Mouse (Mus musculus) layer of hippocampus, adult 9-11 months (tissue): Measurements from ENCODE around the gene Hipk1.
A peak's percentile ranks its signal among the peaks of the same experiment; 100 is the strongest.
"Not testable (repeated sequence)": the region's sequence is repeated elsewhere in the genome, so short reads cannot be mapped to it uniquely, and the experiment has no call there.

Source experiments
- DNase-seq: peaks from one replicate; pipeline ENCODE4 v3.0.0; 2022

Hipk1 gene

GRCm38 (mm10) chr3:103791230-103792110 is at the start of gene Hipk1:
Hipk1 (minus strand) TSS chr3:103791563.
- DNase-seq: peak; percentile 95

DNA sequence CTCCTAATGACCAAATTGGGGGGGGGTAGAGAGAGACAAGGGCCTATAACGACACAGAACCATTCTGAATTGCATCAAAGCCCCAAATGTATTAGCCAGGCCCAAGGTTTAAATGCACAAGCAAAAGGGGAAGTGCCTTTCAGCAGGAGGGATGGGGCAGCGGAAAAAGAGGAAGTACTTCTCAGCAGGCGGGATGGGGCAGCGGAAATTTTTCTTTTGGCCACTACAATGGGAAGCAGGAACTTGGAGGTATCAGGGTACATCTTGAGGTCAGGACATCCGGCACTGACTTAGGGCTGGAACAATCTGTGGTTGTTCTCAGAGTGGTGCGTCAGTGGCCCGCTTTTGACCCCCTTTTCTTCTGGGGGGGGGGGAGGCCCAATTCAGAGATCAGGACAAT is 49.6 kb upstream of the Hipk1 start:
- DNase-seq: not testable (repeated sequence)

GRCm38 (mm10) chr3:103840195-103840594 is 48.8 kb upstream of the Hipk1 start:
- not testable (repeated sequence) for DNase-seq

GRCm38 (mm10) chr3:103839711-103840110 is 48.3 kb upstream of the Hipk1 start:
- no peak for DNase-seq

- DNase-seq: no peak
Measured at GRCm38 (mm10) chr3:103836453-103836852, 45.1 kb upstream of the Hipk1 start.

DNA sequence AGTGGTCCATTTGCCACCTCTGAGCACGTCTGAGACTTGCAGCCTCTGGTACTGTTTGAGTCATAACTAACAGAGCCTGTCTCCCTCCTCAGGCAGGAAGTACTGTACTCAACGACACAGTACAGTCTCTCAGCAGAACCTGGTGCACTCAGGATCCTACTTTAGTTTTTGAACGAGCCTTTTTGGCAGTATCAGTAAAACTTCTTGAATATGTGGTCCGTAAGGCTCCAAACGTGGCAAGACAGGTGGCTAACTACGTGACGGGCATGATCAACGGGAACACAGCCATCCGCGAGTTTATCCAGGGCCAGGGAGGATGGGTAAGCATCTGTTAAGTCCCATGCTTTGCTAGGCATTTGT is 44.6 kb upstream of the Hipk1 start:
- DNase-seq: peak; percentile 14

GRCm38 (mm10) chr3:103835272-103835950 is 44.0 kb upstream of the Hipk1 start:
- DNase-seq: no peak

DNA sequence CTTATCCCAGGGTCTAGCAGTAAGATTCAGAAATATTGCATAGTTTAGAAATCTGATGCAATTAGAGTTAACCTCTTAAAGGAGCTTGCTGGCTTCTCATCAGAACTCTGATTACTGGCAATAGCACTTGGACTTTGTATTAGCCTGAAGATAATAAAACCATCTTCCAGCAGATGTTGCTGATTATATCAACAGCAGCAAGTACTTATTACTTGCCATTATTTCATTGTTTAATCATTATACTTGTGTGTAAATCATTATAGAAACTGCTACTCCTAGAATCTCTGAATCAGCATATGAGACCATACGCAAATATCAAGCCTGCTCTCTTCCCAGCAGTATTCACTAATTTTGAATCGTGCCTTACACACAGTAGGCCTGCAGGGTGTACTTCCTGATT is 42.6 kb upstream of the Hipk1 start:
- no peak for DNase-seq

DNA sequence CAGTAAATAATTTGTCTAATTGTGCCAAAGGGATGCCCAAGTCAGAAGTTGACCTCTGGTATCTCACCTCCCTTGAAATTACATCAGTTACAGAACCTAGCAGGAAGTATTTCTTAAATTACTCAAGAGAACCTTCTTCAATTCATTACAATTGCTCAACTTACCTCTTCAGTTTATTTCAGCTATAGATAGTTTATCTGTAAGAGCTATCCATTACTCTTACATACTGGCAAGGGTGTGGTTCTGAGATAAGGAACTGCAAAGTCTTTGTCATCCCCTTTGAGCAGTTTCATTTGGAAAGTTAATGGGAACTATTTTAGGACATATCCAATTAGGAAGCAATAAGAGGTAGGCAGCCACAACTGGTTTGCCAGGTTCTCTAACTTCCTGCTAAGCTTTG is 41.1 kb upstream of the Hipk1 start, which contains the start of gene Bcl2l15:
Gene Bcl2l15, plus strand, starts transcription at position 176 of the 400 bp plus-strand sequence.
- DNase-seq: no peak

DNA sequence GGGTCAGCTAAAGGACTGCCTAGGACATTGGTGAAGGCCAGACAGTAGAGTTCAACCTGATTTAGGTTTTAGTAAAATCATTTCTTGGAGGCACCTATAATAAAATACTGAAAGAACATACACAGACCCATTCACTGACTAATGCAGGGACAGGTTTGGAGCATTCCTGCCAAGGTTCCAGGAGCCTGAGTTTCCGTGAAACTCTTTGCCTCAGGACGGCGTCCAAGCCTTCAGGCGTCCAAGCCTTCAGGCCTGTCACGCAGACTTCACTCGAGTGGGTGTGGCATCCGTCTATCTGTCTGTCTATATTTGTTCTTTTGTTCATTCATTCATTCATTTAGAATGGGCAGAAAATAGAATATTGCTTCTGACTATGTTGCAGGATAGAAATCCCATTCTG is 39.8 kb upstream of the Hipk1 start:
- DNase-seq: no peak

GRCm38 (mm10) chr3:103830681-103831080 is 39.3 kb upstream of the Hipk1 start:
- DNase-seq: not testable (repeated sequence)

DNA sequence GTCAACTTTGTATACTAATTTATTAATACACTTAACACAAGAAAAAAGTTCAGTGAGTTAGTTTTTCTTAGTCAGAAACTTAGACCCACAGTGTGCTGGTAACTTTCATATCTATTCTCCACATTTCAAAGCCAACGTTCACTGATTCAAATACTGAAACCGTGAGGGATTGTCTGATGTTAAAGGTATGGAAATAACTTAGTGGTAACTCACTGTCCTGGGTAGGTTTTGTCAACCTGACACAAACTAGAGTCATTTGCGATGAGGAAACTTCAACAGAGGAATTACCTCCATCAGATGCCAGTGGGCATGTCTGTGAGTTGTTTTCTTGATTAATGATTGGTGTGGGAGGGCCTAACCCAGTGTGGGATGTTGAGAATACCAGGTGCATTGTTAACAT is 37.7 kb upstream of the Hipk1 start:
- DNase-seq: no peak

DNA sequence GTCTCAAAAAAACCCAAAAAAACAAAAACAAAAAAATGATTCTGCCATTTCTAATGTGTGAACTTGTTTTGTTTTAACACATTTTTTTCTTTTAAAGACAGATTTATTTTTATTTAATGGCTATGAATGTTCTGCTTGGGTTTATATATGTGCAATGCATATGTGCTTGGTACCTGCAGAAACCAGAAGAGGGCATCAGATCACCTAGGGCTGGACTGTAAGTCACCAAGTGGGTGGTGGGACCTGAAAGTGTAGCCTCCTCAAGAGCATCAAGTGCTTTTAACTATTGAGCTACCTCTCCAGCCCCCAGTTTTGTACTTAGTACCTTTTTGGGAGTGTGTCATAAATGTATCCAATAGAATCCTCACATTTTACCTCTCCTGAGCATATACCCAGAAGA is 36.2 kb upstream of the Hipk1 start:
- DNase-seq: no peak

- no peak for DNase-seq
Measured at GRCm38 (mm10) chr3:103810967-103811366, 19.6 kb upstream of the Hipk1 start.

- DNase-seq: peak; percentile 38
Measured at GRCm38 (mm10) chr3:103809799-103810150, 18.4 kb upstream of the Hipk1 start.

DNA sequence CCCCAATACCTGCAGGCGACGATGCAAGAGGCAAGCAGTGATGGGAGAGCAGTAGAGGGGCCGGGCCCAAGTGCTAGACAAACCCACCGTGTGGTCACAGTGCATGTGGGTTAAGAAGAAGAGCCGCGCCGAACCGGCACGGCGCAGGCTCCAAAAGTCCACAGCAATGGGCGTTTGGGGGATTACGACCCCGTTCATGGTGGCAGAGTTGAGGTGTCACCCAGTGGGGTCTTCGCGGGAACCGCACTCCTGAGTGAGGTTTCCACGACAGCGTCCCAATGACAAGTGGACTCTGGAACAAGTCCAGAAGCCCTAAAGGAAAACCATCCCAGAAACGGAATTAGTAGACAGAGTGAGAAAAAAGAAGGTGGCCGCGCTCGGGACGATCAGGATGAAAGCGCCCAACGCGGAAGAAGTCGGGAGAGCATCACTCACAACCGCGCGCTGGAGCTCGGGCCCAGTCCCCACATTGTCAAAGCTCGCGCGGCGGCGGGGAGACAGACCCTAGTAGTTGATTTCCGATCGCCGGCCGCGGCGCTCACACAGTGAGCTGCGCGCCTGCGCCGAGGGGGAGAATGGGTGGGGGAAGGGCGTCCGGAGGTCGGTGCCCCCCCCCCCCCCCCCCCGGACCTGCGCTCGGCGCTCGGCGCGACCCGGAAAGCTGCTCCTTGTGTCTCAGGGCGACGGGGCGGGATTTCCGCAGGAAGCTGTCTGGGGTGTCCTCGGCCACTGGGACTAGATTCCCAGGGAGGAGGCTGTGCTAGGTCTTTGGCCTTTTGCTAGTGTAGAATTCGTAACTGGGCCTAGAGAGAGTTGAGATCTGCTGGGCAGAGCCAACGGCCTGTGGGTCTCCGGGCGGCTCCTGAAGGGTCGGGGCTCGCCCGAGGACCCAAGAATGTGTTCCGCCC is 17.8 kb upstream of the Hipk1 start, which contains the start of the genes Dclre1b, Ap4b1 and Gm43064:
Gene Dclre1b, minus strand, starts transcription at position 554 of the 908 bp plus-strand sequence.
Gene Ap4b1, plus strand, starts transcription at position 630 of the 908 bp plus-strand sequence.
Gene Gm43064, plus strand, starts transcription at position 683 of the 908 bp plus-strand sequence.
- DNase-seq: peak; percentile 91

DNA sequence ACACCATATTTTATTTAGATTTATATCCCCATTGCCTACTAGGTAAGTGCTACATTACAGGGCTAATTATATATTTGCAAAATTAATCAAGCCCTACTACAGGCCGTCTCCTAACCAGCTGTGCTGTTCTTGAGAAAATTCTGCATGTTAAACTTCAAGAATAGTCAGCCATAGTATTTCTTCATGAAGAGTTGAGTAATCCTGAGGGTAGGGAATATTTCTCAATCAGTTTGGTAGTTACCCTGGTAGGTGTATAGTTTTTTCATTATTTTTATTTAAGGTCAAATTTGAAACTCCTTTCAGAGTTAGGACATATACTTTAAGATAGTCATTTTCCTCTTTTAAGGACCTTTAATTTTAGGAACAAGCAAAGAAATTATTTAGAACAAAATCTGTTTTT is 14.3 kb upstream of the Hipk1 start:
- DNase-seq: no peak

DNA sequence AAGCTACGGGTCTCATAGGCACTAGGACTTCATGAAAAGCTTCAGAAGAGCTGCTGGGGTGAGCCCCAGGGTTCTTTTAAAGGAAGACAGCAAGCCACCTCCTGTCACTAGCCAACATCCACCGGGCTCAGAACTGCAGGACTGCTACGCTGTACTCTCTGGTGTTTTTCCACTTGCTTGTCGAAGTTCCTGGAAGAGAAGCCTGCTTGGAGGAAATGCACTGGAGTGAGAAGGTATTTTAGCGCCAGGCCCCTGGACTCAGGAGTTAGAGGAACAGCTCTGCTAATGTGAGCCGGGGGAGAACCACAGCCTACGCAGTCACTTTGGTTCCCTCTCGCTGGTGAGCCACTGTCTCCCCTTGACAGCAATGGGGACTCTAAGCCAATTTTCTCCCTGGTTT is 11.5 kb upstream of the Hipk1 start:
- no peak for DNase-seq

DNA sequence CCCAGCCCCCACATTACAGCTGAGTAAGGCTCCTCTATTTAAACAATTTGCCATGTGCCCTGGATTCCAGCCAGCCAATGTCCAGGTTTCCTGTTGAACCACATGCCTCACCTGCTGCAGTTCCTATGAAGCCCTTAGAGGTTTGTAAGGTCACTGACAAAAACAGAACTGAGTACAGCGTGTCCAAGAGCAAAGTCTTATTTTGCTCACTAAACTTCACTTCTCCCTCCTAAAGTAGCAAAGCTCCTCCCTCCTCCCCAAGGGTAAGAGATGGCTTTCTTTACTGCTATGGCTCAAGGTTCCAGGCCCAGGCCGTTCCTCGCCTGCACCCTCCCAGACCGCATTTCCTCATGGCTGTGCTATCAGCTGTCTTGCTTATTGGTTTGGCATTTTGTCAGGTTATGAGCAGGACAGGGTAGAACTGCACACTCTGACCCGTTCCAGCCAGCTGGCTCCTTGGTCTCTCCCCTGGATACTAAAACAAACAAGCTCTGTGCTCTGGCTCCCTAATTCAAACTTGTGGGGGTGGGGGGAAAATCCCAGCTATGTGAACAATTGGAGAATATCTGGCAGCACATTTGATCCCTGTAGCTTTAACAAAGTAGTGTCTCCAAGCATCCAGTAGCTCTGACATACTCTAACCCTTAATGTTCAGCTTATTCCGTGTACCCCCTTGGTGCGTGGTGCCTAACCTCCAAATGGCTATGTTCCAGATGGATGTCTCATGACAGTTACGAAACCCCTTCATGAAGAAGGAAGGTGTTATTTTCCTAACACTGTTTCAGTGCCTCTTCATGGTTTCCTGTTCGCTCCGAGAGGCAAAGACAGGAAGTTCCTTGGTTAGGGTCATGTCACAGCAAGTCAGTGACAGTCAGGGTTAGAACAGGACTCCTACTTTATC is 10.5 kb upstream of the Hipk1 start:
- peak; percentile 91 for DNase-seq

- DNase-seq: no peak
Measured at GRCm38 (mm10) chr3:103799507-103799906, 8.1 kb upstream of the Hipk1 start.

GRCm38 (mm10) chr3:103796389-103796788 is 5.0 kb upstream of the Hipk1 start:
- no peak for DNase-seq

DNA sequence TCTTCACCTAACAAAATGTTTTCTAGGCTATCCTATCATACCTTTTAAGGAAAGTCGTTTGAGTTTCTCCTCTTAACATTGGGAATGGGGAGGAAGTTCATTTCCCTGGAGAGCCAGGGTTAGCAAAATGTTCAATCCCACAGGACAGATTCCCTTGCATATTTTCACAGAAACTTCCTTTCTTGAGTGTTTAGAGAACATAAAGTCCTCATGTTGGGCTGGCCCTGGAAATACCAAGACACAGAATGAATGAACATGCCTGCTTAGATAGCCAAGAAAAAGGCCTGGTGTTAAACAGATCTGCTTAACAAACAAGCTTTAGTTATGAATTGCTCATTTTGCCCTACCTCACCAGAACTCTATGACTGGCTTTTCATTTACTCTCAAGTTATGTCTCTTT is 1.2 kb upstream of the Hipk1 start:
- no peak for DNase-seq
